Mouse (Mus musculus): ENCODE data around the gene Gm45233.

Gm45233 gene

DNA sequence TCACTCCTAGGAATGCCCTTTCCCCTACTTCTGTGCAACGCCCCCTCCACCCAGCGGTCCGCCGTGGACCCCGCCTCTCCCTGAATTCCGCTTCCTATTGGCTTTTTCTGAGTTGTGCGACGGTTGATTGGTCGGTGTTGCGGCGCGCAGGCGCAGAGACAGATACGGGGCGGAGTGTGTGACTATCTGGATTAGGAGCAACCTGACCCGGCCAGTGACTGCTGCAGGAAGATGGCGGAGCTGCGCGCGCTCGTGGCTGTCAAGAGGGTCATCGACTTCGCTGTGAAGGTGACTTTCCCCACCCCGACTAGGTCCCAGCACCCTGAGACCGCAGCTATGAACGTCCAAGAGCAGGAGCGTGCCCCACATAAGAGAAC lies at the start of gene Gm45233, which contains the start of gene Etfb:
Gm45233 (plus strand) TSS at position 212 of the 377 bp plus-strand sequence.
Etfb (plus strand) TSS at position 167 of the 377 bp plus-strand sequence.
- peak; percentile 97 for DNase-seq (ENCODE audit: low spot score)

- DNase-seq (ENCODE audit: low spot score) = no peak
These were observed 44.4 kb upstream of the Gm45233 start for GRCm38 (mm10) chr7:43399501-43399900.

DNA sequence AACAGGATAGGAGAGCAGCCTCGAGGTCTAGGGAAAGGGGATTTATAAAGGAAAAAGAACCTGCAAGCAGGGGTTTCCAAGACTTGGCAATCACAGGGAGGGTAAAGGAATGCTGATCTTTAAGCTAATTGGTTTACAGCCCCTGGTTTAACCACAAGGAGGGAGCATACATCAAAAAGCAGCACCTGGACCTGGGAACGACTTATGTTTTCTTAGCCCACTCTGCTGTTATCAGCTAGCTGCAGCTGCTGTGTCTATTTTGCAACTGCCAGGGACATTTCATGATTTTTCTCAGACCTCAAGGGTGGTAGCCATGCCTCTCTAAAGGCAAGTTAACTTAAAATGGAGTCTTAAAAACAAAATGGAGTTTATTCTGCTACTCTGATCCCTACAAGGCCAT lies 41.2 kb upstream of the Gm45233 start:
- no peak for DNase-seq (ENCODE audit: low spot score)

- DNase-seq (ENCODE audit: low spot score) = no peak
These were observed 36.4 kb upstream of the Gm45233 start for GRCm38 (mm10) chr7:43407573-43407972.

- DNase-seq (ENCODE audit: low spot score) = no peak
These were observed 35.8 kb upstream of the Gm45233 start, which contains the start of gene Siglecg for GRCm38 (mm10) chr7:43408131-43408553. Gene Siglecg, plus strand, starts transcription at chr7:43408204.

DNA sequence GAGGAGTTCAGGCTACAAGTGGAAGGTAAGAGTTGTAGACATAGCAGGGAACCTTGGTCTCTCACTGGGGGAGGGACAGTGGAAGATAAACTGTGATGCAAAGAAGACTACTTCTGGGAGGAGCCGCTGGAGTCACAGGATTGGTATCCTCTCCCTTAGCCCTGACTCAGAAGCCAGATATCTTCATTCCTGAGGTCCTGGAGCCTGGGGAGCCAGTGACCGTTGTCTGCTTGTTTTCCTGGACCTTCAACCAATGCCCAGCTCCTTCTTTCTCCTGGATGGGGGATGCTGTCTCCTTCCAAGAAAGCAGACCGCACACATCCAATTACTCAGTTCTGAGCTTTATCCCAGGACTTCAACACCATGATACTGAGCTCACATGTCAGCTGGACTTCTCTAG lies 34.8 kb upstream of the Gm45233 start:
- DNase-seq (ENCODE audit: low spot score) = no peak

GRCm38 (mm10) chr7:43411724-43412123 lies 32.2 kb upstream of the Gm45233 start:
- DNase-seq (ENCODE audit: low spot score) = peak; percentile 14

- DNase-seq (ENCODE audit: low spot score) = no peak
These were observed 26.6 kb upstream of the Gm45233 start for GRCm38 (mm10) chr7:43417298-43417697.

- peak; percentile 87 for DNase-seq (ENCODE audit: low spot score)
These were observed 20.8 kb upstream of the Gm45233 start for GRCm38 (mm10) chr7:43422995-43423617.

DNA sequence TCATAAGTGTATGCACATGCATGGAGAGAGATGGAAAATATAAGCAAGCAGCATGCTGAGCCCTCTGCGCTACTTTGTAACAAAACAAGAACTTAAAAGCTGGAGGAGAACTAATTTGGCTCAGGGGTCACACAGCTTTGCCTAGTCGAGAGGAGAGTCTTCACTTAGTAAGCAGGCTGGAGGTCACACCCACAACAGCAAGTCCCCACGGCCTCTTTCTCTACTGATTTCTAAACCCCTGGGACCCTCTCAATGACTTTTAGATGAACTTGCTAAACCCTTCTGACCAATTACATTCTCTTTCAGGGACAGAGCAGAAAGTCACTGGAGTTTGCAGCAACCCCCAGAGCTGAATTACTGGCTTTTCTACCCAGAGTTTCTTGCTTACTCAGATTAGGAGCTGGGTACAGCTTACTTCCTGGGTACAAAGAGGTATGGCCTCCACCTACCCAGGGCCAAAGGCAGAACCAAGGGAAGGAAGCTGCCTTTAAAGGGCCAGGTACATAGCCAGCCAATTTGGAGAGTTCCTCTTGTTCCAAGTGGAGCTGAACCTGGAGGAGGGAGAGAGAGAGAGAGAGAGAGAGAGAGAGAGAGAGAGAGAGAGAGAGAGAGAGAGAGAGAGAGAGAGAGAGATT lies 19.8 kb upstream of the Gm45233 start:
- DNase-seq (ENCODE audit: low spot score) = no peak

DNA sequence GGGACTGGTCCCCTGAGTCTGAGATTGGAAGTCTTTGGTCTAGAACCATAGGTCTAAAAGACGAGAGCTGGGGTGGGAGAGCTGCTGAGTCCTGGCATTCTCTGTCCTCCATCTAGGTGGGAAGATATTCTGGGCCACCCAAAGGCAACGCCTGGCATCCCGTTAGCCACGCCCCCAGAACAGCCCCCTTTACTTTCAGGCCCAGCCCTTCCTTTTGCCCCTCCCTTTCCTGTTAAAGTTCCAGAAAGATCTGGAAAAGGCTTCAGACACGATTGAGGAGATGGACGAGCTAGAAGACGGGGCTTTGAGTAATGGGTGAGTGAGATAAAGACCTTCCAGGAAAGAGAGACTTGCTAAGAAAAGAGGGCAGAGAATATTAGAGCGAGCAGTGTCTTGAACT lies 16.5 kb upstream of the Gm45233 start, which contains the start of gene Lim2:
Lim2 (plus strand) TSS at position 265 of the 400 bp plus-strand sequence.
- no peak for DNase-seq (ENCODE audit: low spot score)

DNA sequence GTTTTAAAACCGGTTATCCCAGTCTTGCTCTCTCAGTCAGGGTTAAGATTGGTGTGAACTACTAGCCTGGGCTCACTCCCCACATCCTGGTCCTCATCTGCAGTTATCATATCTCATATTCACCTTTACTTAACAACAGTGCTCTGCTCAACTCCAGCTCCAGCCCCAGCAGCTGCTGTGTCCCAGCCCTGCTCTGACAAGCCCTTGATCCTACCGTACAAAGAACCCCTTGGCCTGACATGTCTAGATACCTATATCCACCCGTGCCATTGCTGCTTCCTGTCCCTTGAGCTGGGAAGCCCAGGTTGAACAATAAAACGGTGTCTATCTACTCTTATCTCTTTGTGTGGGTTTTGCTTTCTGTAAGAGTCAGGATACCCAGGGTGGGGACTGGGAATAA lies 14.4 kb upstream of the Gm45233 start:
- no peak for DNase-seq (ENCODE audit: low spot score)

GRCm38 (mm10) chr7:43432891-43433290 lies 11.0 kb upstream of the Gm45233 start:
- no peak for DNase-seq (ENCODE audit: low spot score)

DNA sequence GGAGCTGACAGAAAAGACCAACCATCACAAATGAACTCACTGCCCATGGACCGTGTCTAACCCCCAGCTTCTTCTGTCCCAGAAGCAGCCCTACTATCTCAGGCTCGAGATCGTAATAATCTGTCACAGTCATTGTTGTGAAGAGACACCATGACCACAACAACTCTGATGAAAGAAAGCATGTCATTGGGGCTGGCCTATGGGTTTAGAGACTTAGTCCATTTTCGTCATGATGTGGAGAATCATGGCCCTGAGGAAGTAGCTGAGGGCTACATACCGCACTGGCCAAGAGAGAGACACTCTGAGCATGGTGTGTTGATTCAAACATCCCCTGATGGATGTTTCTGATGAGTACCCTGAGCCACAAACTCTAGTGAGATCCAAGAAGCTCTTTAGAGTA lies 9.3 kb upstream of the Gm45233 start:
- DNase-seq (ENCODE audit: low spot score) = no peak

GRCm38 (mm10) chr7:43436341-43437255 lies 7.3 kb upstream of the Gm45233 start, which contains the start of gene Nkg7:
Gene Nkg7, plus strand, starts transcription at chr7:43437073.
- DNase-seq (ENCODE audit: low spot score) = no peak

GRCm38 (mm10) chr7:43438611-43439010 lies 5.3 kb upstream of the Gm45233 start:
- no peak for DNase-seq (ENCODE audit: low spot score)

GRCm38 (mm10) chr7:43440482-43440881 lies 3.4 kb upstream of the Gm45233 start, which contains the start of gene Cldnd2:
Gene Cldnd2, plus strand, starts transcription at chr7:43440782.
- no peak for DNase-seq (ENCODE audit: low spot score)

GRCm38 (mm10) chr7:43441071-43441470 lies 2.9 kb upstream of the Gm45233 start:
- DNase-seq (ENCODE audit: low spot score) = no peak

GRCm38 (mm10) chr7:43442684-43443083 lies 1.2 kb upstream of the Gm45233 start:
- DNase-seq (ENCODE audit: low spot score) = no peak

DNA sequence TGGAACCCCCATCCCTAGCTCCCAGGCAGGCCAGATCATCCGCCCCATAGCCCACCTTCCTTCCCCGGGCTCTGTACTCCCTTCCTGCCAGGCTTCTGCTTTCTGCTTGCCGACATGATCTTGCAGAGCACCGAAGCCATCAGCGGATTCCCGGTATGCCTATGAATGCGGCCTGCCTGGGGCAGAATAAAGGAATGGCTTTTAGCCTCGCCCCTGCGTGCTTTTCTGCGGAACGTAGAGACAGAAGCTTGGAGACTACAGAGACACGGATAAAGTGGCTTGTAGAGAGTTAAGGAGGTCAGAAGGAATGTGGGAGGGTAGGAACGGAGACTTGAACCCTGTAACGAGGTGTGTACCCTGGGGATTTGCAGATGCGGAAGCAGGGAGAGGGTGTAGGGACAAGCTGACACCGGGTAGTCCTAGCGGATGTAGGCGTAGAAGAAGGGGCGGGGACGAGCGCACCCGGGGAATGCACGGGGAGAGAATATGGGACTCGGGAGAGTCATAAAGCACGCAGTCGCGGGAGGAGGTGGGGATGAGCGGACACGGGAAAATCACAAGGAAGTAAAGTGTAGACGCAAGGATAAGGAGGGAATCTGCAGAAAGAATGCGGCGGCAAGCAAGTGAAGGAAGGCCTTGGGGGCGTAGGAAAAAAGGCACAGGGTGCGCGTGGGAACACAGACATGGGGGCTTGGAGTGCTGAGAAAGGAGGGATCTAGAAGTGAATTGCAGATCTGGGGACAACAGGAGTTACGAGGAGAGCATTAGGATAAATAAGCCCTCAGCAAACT lies 607 bp upstream of the Gm45233 start:
- DNase-seq (ENCODE audit: low spot score) = peak; percentile 76

DNA sequence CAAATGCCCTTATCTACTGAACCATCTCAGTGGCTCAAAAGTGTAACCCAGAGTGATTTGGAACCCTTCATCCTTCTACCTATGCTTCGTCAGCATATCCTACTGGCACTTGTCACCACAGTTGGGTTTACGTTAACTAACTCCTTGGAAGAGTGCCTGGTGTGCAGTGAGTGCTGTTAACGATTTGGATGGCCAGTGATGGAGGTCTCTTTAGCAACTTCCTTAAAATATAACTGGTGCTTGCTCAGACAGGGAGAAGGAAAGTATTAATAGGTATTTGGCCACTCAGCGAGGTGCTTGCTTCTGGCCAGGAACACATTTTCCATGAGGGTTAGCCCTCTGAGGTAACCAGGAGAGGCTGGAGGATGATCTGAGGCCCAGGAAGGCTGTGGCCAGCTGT lies 3.9 kb downstream of the Gm45233 start:
- no peak for DNase-seq (ENCODE audit: low spot score)

DNA sequence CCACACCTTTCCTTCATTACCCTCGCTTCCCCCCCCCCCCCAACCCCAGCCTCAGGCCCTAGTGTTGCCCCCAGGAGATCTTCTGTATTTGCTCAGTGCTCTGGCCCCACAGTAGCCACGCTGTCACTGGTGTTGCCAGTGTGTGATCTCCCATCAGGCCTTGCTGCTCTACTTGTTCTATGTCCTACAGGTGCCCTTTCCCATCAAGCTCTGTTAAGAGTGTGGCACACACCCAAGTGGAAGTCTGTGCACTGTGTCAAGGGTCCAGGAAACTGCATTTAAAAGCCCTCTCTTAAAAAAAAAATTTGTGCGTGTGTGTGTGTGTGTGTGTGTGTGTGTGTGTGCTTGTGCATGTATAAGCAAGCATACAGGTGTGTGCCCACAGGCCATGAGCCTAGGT lies 4.3 kb downstream of the Gm45233 start:
- no peak for DNase-seq (ENCODE audit: low spot score)
